Mouse (Mus musculus): ENCODE data around the gene Ogfod3.

- no peak for TF ChIP-seq CTCF (IDR thresholded peaks at IDR 0.05; ENCODE audit: control insufficient read depth, insufficient read depth, low read length)
- no peak for TF ChIP-seq POLR2A (IDR thresholded peaks at IDR 0.05; ENCODE audit: borderline replicate concordance, control insufficient read depth, low read depth, low read length)
Measured at GRCm38 (mm10) chr11:121203859-121204160, 701 bp downstream of the Ogfod3 start.
